In genomic region chr1:50961954-50962648, GRCm38 (mm10) we compare ENCODE assay signal across 8 mouse cellular contexts.
DNase-seq lines count a peak whose midpoint lies in the region; ATAC-seq lines count a peak whose summit lies in the region.

No protein-coding gene starts in this region.

- intact Hi-C loops in heart, postnatal 36 days (cut with DNase I): loop anchor here (1.0 to 5.0 kb wide), 6 partner anchors 145 to 635 kb away; no protein-coding TSS in a partner anchor

- H3K4me3 ChIP-seq in megakaryocyte, embryonic 14.5 days (replicated peaks): peak overlapping the region; percentile 83
- no peak overlapping the region; the same call in 1 of the 2 replicates for H3K4me3 ChIP-seq in stomach, embryonic 16.5 days (replicated peaks; ENCODE audit: low read length)

- no peaks in the 10 kb centered on the region for H3K27me3 ChIP-seq in megakaryocyte, embryonic 14.5 days (replicated peaks)
- no peaks in the 10 kb centered on the region for H3K27me3 ChIP-seq in stomach, embryonic 16.5 days (ENCODE audit: control insufficient read depth, insufficient read depth, low read length)

- no peak for ATAC-seq in megakaryocyte, adult 5-6 weeks (ENCODE audit: poor library complexity, severe bottlenecking)
- ATAC-seq in stomach, embryonic 16.5 days (ENCODE audit: insufficient read depth, low FRiP score): no peak

- H3K4me2 ChIP-seq in stomach, embryonic 16.5 days (ENCODE audit: low read depth, low read length): peak overlapping the region; percentile 25; the same call in 1 of the 2 replicates

- H3K9ac ChIP-seq in stomach, embryonic 16.5 days (ENCODE audit: low read length): no peak overlapping the region

- peak; percentile 30 for DNase-seq in c-Kit-positive CD71-negative TER-119-negative erythroid progenitor cells, embryonic 14.5 days (ENCODE audit: low read depth)
- peak; percentile 49 for DNase-seq in fibroblast of lung, adult 2 months (ENCODE audit: low read depth)
- peak; percentile 52 to 60 for DNase-seq in heart, postnatal 36 days
- peak; percentile 11 for DNase-seq in large intestine, adult 2 months (ENCODE audit: low read depth, low spot score)
- DNase-seq in lung, postnatal 10 days: peak; percentile 86

- peaks cover 11% of the 10 kb centered on the region; the same call in 1 of the 2 replicates for H3K4me1 ChIP-seq in megakaryocyte, embryonic 14.5 days
- no peaks in the 10 kb centered on the region for H3K4me1 ChIP-seq in stomach, embryonic 16.5 days (ENCODE audit: control insufficient read depth, insufficient read depth, low read length)

- no peak overlapping the region for H3K27ac ChIP-seq in stomach, embryonic 16.5 days (ENCODE audit: low read length)

- H3K9me3 ChIP-seq in megakaryocyte, embryonic 14.5 days: no peaks in the 10 kb centered on the region
- no peaks in the 10 kb centered on the region for H3K9me3 ChIP-seq in stomach, embryonic 16.5 days (replicated peaks; ENCODE audit: control insufficient read depth, low read length)

- WGBS in large intestine, adult 2 months: 35% methylated on average over 5 of the region's 5 CpGs
- 25% methylated on average over 5 of the region's 5 CpGs for WGBS in stomach, embryonic 16.5 days

- H3K36me3 ChIP-seq in megakaryocyte, embryonic 14.5 days (replicated peaks; ENCODE audit: low read length): no peaks in the 10 kb centered on the region
- H3K36me3 ChIP-seq in stomach, embryonic 16.5 days (ENCODE audit: control insufficient read depth, insufficient read depth, low read length): no peaks in the 10 kb centered on the region

Comparison
In these comparisons a context has a peak if more than half of its experiments do, and no peak if none do; other contexts are left out.
1. DNase-seq: peak in every context shown above with its lines; median percentile 86 in lung, postnatal 10 days; 56 in heart, postnatal 36 days; 49 in fibroblast of lung, adult 2 months; 30 in c-Kit-positive CD71-negative TER-119-negative erythroid progenitor cells, embryonic 14.5 days; 11 in large intestine, adult 2 months.